29 mouse cellular contexts compared by ENCODE assay signal in the genomic region with DNA sequence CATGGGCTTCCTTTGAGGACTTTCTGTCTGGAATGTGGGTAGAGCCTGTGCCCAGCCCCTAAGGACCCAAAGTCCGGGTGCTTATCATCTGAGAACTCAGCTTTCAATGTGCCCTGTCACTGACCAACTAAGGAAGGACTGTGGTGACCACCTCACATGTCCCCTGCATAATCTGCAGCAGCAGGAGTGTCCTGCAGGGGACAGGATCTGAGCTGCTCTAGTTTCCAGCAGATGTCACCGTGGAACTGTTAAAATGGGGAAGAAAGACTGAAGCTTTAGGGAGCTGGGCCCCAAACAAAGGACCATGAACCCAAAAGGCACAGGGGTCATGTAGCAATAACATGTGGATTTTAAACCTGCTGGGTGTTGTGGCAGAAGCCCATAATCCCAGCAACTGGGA.
DNase-seq lines count a peak whose midpoint lies in the region; ATAC-seq and TF ChIP-seq lines count a peak whose summit lies in the region.
"Had no signal": no experiment of that assay in that cellular context is flagged by ENCODE, and none has a peak within 500 bp of the region (broad histone marks: within the 10 kb centered on the region; RNA-seq: fewer than 3 reads in every experiment).

No protein-coding gene starts in this region.

- H3K4me2 ChIP-seq in forebrain, embryonic 14.5 days (ENCODE audit: low read length): no peak overlapping the region
- H3K4me2 ChIP-seq in hindbrain, postnatal 0 days (ENCODE audit: low read depth, low read length): no peak overlapping the region
- no peak overlapping the region for H3K4me2 ChIP-seq in hindbrain, embryonic 13.5 days
- no peak overlapping the region for H3K4me2 ChIP-seq in midbrain, embryonic 11.5 days
- H3K4me2 ChIP-seq in midbrain, embryonic 13.5 days (replicated peaks): no peak overlapping the region
- no peak overlapping the region for H3K4me2 ChIP-seq in stomach, postnatal 0 days (replicated peaks; ENCODE audit: low read depth)
- H3K4me2 ChIP-seq: heart, embryonic 15.5 days; hindbrain, embryonic 14.5 days; intestine, embryonic 15.5 days; midbrain, embryonic 12.5 days had no signal

- no peak overlapping the region for H3K4me3 ChIP-seq in forebrain, embryonic 10.5 days
- no peak overlapping the region for H3K4me3 ChIP-seq in forebrain, embryonic 14.5 days (ENCODE audit: low read depth, low read length)
- no peak overlapping the region for H3K4me3 ChIP-seq in hindbrain, postnatal 0 days (ENCODE audit: low read length)
- no peak overlapping the region for H3K4me3 ChIP-seq in hindbrain, embryonic 13.5 days
- H3K4me3 ChIP-seq in midbrain, embryonic 11.5 days (ENCODE audit: low read depth, low read length): no peak overlapping the region
- no peak overlapping the region for H3K4me3 ChIP-seq in midbrain, embryonic 13.5 days (replicated peaks)
- no peak overlapping the region for H3K4me3 ChIP-seq in stomach, postnatal 0 days (ENCODE audit: low read depth, low read length)
- H3K4me3 ChIP-seq: heart, embryonic 10.5 days; heart, embryonic 15.5 days; intestine, embryonic 15.5 days; midbrain, embryonic 12.5 days had no signal

- no peak for ATAC-seq in forebrain, embryonic 14.5 days
- ATAC-seq in hindbrain, postnatal 0 days: 0 out of 2 replicates have a peak, but pooled peaks have one; percentile 29
- ATAC-seq in hindbrain, embryonic 13.5 days (ENCODE audit: low FRiP score): no peak
- ATAC-seq in midbrain, embryonic 11.5 days (ENCODE audit: low FRiP score): 0 out of 2 replicates have a peak, but pooled peaks have one; percentile 22
- ATAC-seq in midbrain, embryonic 13.5 days: no peak
- no peak for ATAC-seq in stomach, postnatal 0 days (ENCODE audit: low FRiP score, low TSS enrichment)
- ATAC-seq in inflammation-experienced regulatory T-cells, adult 6 months: no peak
- ATAC-seq: intestine, embryonic 15.5 days had no signal

- 46% methylated on average over 2 of the region's 2 CpGs for WGBS in forebrain, embryonic 10.5 days
- 44% methylated on average over 2 of the region's 2 CpGs for WGBS in forebrain, embryonic 14.5 days
- 32% methylated on average over 2 of the region's 2 CpGs for WGBS in hindbrain, postnatal 0 days
- 48% methylated on average over 2 of the region's 2 CpGs for WGBS in hindbrain, embryonic 13.5 days
- 18% methylated on average over 2 of the region's 2 CpGs for WGBS in midbrain, embryonic 11.5 days
- 22% methylated on average over 2 of the region's 2 CpGs for WGBS in midbrain, embryonic 13.5 days
- 64% methylated on average over 2 of the region's 2 CpGs for WGBS in stomach, postnatal 0 days

- H3K27ac ChIP-seq in forebrain, embryonic 10.5 days: peak overlapping the region; percentile 30; the same call in 1 of the 2 replicates
- H3K27ac ChIP-seq in forebrain, embryonic 14.5 days (ENCODE audit: low read depth, low read length): no peak overlapping the region
- no peak overlapping the region for H3K27ac ChIP-seq in hindbrain, postnatal 0 days
- no peak overlapping the region for H3K27ac ChIP-seq in hindbrain, embryonic 13.5 days
- H3K27ac ChIP-seq in midbrain, embryonic 11.5 days (ENCODE audit: low read depth, low read length): no peak overlapping the region
- no peak overlapping the region for H3K27ac ChIP-seq in midbrain, embryonic 13.5 days
- no peak overlapping the region for H3K27ac ChIP-seq in stomach, postnatal 0 days (replicated peaks)
- H3K27ac ChIP-seq: heart, embryonic 10.5 days; heart, embryonic 15.5 days; hindbrain, embryonic 14.5 days; intestine, embryonic 15.5 days; liver, embryonic 14.5 days; midbrain, embryonic 12.5 days had no signal

- no peak for TF ChIP-seq EP300 in stomach, postnatal 0 days (optimal IDR thresholded peaks at IDR 0.05)

- H3K9ac ChIP-seq in forebrain, embryonic 14.5 days (ENCODE audit: low read length): no peak overlapping the region
- no peak overlapping the region for H3K9ac ChIP-seq in hindbrain, postnatal 0 days (replicated peaks; ENCODE audit: low read length)
- H3K9ac ChIP-seq in hindbrain, embryonic 13.5 days: no peak overlapping the region
- H3K9ac ChIP-seq in midbrain, embryonic 11.5 days (ENCODE audit: low read length): no peak overlapping the region
- no peak overlapping the region for H3K9ac ChIP-seq in midbrain, embryonic 13.5 days (replicated peaks)
- no peak overlapping the region for H3K9ac ChIP-seq in stomach, postnatal 0 days (ENCODE audit: low read length)
- H3K9ac ChIP-seq: heart, embryonic 15.5 days; hindbrain, embryonic 14.5 days; intestine, embryonic 15.5 days; liver, embryonic 14.5 days; midbrain, embryonic 12.5 days had no signal

- no peak for DNase-seq in forebrain, embryonic 10.5 days (ENCODE audit: extremely low spot score, low spot score)
- no peak for DNase-seq in forebrain, embryonic 14.5 days (ENCODE audit: low spot score)
- no peak for DNase-seq in hindbrain, postnatal 0 days (ENCODE audit: low spot score)
- DNase-seq in midbrain, embryonic 11.5 days (ENCODE audit: low spot score, missing footprints): peak; percentile 87
- no peak for DNase-seq in stomach, postnatal 0 days (ENCODE audit: low spot score)
- DNase-seq: adrenal gland, postnatal 10 days; cerebellum, adult 11 months; cerebellum, adult 9-10 months; cerebellum, postnatal 36 days; gastrocnemius, postnatal 14 days; heart, postnatal 36 days; kidney, adult 9 months; kidney, postnatal 25 days; liver; lung, adult 2 months; lung, postnatal 14 days; right cerebral cortex, adult 18-20 months; spleen, adult 18-20 months; thymus, adult 18-20 months; thymus, postnatal 25 days had no signal

- H3K27me3 ChIP-seq in forebrain, embryonic 10.5 days (ENCODE audit: poor library complexity, severe bottlenecking): no peaks in the 10 kb centered on the region
- H3K27me3 ChIP-seq in forebrain, embryonic 14.5 days (replicated peaks; ENCODE audit: control insufficient read depth, insufficient read depth, low read length): no peaks in the 10 kb centered on the region
- no peaks in the 10 kb centered on the region for H3K27me3 ChIP-seq in hindbrain, postnatal 0 days (ENCODE audit: insufficient read depth, low read length)
- H3K27me3 ChIP-seq in hindbrain, embryonic 13.5 days: no peaks in the 10 kb centered on the region
- H3K27me3 ChIP-seq in midbrain, embryonic 11.5 days (ENCODE audit: control insufficient read depth, insufficient read depth, low read length): no peaks in the 10 kb centered on the region
- H3K27me3 ChIP-seq in midbrain, embryonic 13.5 days: no peaks in the 10 kb centered on the region
- H3K27me3 ChIP-seq in stomach, postnatal 0 days (ENCODE audit: control insufficient read depth, insufficient read depth, low read length): no peaks in the 10 kb centered on the region
- H3K27me3 ChIP-seq: heart, embryonic 15.5 days; intestine, embryonic 15.5 days had no signal

- H3K36me3 ChIP-seq in forebrain, embryonic 10.5 days (replicated peaks): no peaks in the 10 kb centered on the region
- no peaks in the 10 kb centered on the region for H3K36me3 ChIP-seq in forebrain, embryonic 14.5 days (ENCODE audit: control insufficient read depth, insufficient read depth, low read length)
- no peaks in the 10 kb centered on the region for H3K36me3 ChIP-seq in hindbrain, postnatal 0 days (ENCODE audit: insufficient read depth, low read length)
- H3K36me3 ChIP-seq in hindbrain, embryonic 13.5 days: no peaks in the 10 kb centered on the region
- no peaks in the 10 kb centered on the region for H3K36me3 ChIP-seq in midbrain, embryonic 11.5 days (ENCODE audit: control insufficient read depth, insufficient read depth, low read length)
- H3K36me3 ChIP-seq in midbrain, embryonic 13.5 days: no peaks in the 10 kb centered on the region
- H3K36me3 ChIP-seq in stomach, postnatal 0 days (ENCODE audit: control insufficient read depth, insufficient read depth, low read length): no peaks in the 10 kb centered on the region
- H3K36me3 ChIP-seq: heart, embryonic 10.5 days; heart, embryonic 15.5 days; intestine, embryonic 15.5 days; midbrain, embryonic 12.5 days had no signal

- H3K4me1 ChIP-seq in forebrain, embryonic 10.5 days: peaks cover 13% of the 10 kb centered on the region
- H3K4me1 ChIP-seq in forebrain, embryonic 14.5 days (ENCODE audit: control insufficient read depth, insufficient read depth, low read length): 0 out of 2 replicates have a peak, but pooled peaks cover 5% of the 10 kb centered on the region
- no peaks in the 10 kb centered on the region for H3K4me1 ChIP-seq in hindbrain, postnatal 0 days (ENCODE audit: insufficient read depth, low read length)
- no peaks in the 10 kb centered on the region for H3K4me1 ChIP-seq in hindbrain, embryonic 13.5 days (replicated peaks)
- peaks cover 4% of the 10 kb centered on the region; the same call in 1 of the 2 replicates for H3K4me1 ChIP-seq in midbrain, embryonic 11.5 days (ENCODE audit: control insufficient read depth, insufficient read depth, low read length)
- no peaks in the 10 kb centered on the region for H3K4me1 ChIP-seq in midbrain, embryonic 13.5 days (replicated peaks)
- H3K4me1 ChIP-seq in stomach, postnatal 0 days (replicated peaks; ENCODE audit: control insufficient read depth, insufficient read depth): no peaks in the 10 kb centered on the region
- H3K4me1 ChIP-seq: heart, embryonic 10.5 days; intestine, embryonic 15.5 days; midbrain, embryonic 12.5 days had no signal

- no peaks in the 10 kb centered on the region for H3K9me3 ChIP-seq in forebrain, embryonic 10.5 days
- no peaks in the 10 kb centered on the region for H3K9me3 ChIP-seq in forebrain, embryonic 14.5 days (replicated peaks; ENCODE audit: control insufficient read depth, low read length)
- no peaks in the 10 kb centered on the region for H3K9me3 ChIP-seq in hindbrain, postnatal 0 days (ENCODE audit: low read length)
- H3K9me3 ChIP-seq in hindbrain, embryonic 13.5 days: no peaks in the 10 kb centered on the region
- no peaks in the 10 kb centered on the region for H3K9me3 ChIP-seq in midbrain, embryonic 11.5 days (ENCODE audit: control insufficient read depth, low read length)
- H3K9me3 ChIP-seq in midbrain, embryonic 13.5 days: no peaks in the 10 kb centered on the region
- H3K9me3 ChIP-seq in stomach, postnatal 0 days (ENCODE audit: control insufficient read depth, low read length): no peaks in the 10 kb centered on the region
- H3K9me3 ChIP-seq: heart, embryonic 10.5 days; heart, embryonic 15.5 days; intestine, embryonic 15.5 days; midbrain, embryonic 12.5 days had no signal

- TF ChIP-seq CTCF in hindbrain, postnatal 0 days (IDR thresholded peaks at IDR 0.05; ENCODE audit: low read depth): peak; percentile 44; the same call in 1 of the 2 replicates
- TF ChIP-seq CTCF in stomach, postnatal 0 days (IDR thresholded peaks at IDR 0.05; ENCODE audit: low read depth): peak; percentile 14; the same call in 1 of the 2 replicates

Comparison
In these comparisons a context has a peak if more than half of its experiments do, and no peak if none do; other contexts are left out.
1. ATAC-seq: peak in hindbrain, postnatal 0 days (single experiment) and midbrain, embryonic 11.5 days (single experiment); none in forebrain, embryonic 14.5 days (single experiment), hindbrain, embryonic 13.5 days (single experiment), midbrain, embryonic 13.5 days (single experiment), stomach, postnatal 0 days (single experiment) and inflammation-experienced regulatory T-cells, adult 6 months (single experiment).